Mouse (Mus musculus): Measurements from ENCODE around the gene Arhgap29. TPM values are rescaled to one million over a fixed set of nuclear protein-coding genes. Genes with fewer than 3 reads are reported as not detected.

Gene Arhgap29
- polyA plus RNA-seq, 1 experiment, result 6.3 TPM

DNA sequence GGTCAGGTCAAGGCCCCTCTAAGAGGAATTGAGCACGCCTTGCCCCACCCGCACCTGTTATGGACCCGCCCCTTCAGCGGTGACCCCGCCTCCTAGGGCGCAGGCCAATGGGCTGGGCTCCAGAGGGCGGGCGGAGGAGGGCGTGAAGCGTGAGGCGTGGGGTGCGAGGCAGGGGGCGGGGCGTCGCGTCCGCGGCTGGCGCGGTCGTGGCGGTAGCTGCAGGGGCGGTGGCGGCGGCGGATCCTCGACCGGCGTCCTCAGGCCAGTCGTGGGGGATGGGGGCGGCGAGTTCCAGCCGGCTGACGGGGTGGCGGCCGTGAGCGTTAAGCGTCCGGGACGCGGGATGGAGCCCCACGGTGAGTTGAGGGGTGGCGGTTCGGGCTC is 700 bp downstream of the Arhgap29 start:
- H3K36me3 ChIP-seq (ENCODE audit: control insufficient read depth, insufficient read depth, low read length), result no peaks in the 10 kb centered on the region
- no peak overlapping the region for H3K27ac ChIP-seq (ENCODE audit: control insufficient read depth, insufficient read depth, low read length)
- peak overlapping the region; percentile 28 for H3K4me3 ChIP-seq (ENCODE audit: control insufficient read depth, insufficient read depth, low read length)
- H3K4me1 ChIP-seq (replicated peaks; ENCODE audit: control insufficient read depth, insufficient read depth, low read length), result 0 out of 2 replicates have a peak, but pooled peaks cover 8% of the 10 kb centered on the region
- peak; percentile 54 for DNase-seq
- WGBS, result 1% methylated on average over 41 of the region's 44 CpGs
- peaks cover 13% of the 10 kb centered on the region for H3K27me3 ChIP-seq (ENCODE audit: control insufficient read depth, insufficient read depth, low read length)
- TF ChIP-seq POLR2A (IDR thresholded peaks at IDR 0.05; ENCODE audit: control insufficient read depth, extremely low read depth, insufficient read depth, low read length, poor library complexity), result no peak
- TF ChIP-seq CTCF (IDR thresholded peaks at IDR 0.05; ENCODE audit: borderline replicate concordance, control insufficient read depth, extremely low read depth, insufficient read depth, low read length, poor library complexity), result no peak

DNA sequence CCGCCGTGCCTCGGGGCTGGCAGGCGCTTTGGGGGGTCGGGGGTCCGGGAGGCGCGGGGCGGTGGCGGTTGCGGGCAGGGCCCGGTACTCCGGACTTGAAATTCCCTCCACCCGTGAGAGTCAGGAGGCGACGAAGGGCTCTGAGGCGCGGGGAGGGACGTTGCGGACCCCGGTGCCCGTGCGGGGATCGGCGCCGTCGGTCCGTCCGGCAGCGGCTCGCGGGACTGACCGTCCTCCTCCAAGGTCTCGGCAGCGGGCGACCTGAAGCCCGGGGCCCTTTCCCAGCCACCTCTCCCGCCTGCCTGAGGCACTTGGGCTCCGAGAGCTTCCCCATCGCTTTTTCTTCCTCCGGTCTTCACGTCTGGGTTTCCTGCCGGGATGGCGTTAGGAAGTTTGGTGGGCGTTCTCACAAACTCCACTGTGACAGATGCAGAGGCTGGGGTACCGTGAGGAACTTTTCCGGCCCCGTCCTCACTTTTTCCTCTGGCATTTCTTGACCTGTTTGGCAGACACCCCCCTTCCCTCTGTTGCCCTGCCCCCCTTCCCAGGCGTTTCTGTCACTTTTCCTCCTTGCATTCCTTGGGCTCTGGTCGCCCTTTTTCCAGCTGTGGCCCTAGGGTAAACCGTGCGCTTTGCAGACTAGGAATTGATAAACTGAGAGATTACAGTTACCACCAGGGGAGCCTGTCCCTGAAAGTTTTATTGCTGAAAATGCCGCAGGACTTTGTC is 1.3 kb downstream of the Arhgap29 start:
- H3K36me3 ChIP-seq (ENCODE audit: control insufficient read depth, insufficient read depth, low read length), result no peaks in the 10 kb centered on the region
- no peak overlapping the region for H3K27ac ChIP-seq (ENCODE audit: control insufficient read depth, insufficient read depth, low read length)
- peaks cover 13% of the 10 kb centered on the region for H3K27me3 ChIP-seq (ENCODE audit: control insufficient read depth, insufficient read depth, low read length)
- 0 out of 2 replicates have a peak, but pooled peaks cover 8% of the 10 kb centered on the region for H3K4me1 ChIP-seq (replicated peaks; ENCODE audit: control insufficient read depth, insufficient read depth, low read length)
- TF ChIP-seq POLR2A (IDR thresholded peaks at IDR 0.05; ENCODE audit: control insufficient read depth, extremely low read depth, insufficient read depth, low read length, poor library complexity) (no peak), CTCF (IDR thresholded peaks at IDR 0.05; ENCODE audit: borderline replicate concordance, control insufficient read depth, extremely low read depth, insufficient read depth, low read length, poor library complexity) (no peak)
- DNase-seq, result peak; percentile 3
- 7% methylated on average over 53 of the region's 53 CpGs for WGBS
- H3K4me3 ChIP-seq (ENCODE audit: control insufficient read depth, insufficient read depth, low read length), result peak overlapping the region; percentile 28

DNA sequence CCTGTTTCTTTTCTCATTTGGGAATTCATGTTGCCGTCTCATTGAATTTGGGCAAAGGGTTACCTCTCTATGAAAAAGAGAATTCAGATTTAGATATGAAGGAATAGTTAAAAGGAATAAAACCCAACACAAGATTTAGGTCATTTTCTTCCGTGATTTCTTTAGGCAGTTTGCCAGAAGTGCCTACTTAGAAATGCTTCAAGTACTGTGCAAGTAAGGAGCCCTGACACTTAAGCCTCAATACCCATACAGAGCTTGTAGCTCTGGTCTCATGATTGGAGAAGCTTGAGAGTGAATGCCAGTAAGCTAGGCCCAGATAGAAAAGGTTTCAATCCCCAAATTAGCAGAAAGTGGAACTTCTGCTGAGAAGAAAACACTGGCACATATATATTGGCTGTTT is 2.1 kb downstream of the Arhgap29 start:
- no peak for DNase-seq
- Histone ChIP-seq H3K4me3 (ENCODE audit: control insufficient read depth, insufficient read depth, low read length) (no peak overlapping the region), H3K27ac (ENCODE audit: control insufficient read depth, insufficient read depth, low read length) (no peak overlapping the region), H3K27me3 (ENCODE audit: control insufficient read depth, insufficient read depth, low read length) (peaks cover 13% of the 10 kb centered on the region), H3K4me1 (replicated peaks; ENCODE audit: control insufficient read depth, insufficient read depth, low read length) (0 out of 2 replicates have a peak, but pooled peaks cover 8% of the 10 kb centered on the region), H3K36me3 (ENCODE audit: control insufficient read depth, insufficient read depth, low read length) (no peaks in the 10 kb centered on the region)
- 85% methylated on average over 2 of the region's 2 CpGs for WGBS
- TF ChIP-seq POLR2A (IDR thresholded peaks at IDR 0.05; ENCODE audit: control insufficient read depth, extremely low read depth, insufficient read depth, low read length, poor library complexity) (no peak), CTCF (IDR thresholded peaks at IDR 0.05; ENCODE audit: borderline replicate concordance, control insufficient read depth, extremely low read depth, insufficient read depth, low read length, poor library complexity) (no peak)

DNA sequence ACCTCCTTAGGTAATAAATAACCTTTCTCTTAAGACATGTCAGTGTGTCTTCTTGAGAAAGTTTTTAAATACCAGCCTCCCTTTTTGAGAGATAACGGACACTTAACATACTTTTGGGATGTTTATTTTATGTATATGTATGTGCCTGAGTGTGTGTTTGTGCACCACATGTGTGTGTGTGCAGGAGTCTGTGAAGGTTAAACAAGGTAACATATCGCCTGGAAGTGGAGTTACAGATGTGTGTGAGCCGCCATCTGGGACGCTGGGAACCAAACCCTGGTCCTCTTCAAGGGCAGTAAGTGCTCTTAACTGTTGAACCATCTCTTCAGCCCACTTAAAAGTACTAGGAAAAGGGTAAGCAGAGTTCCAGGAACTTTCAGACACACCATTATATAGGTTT is 3.2 kb downstream of the Arhgap29 start:
- H3K4me3 ChIP-seq (ENCODE audit: control insufficient read depth, insufficient read depth, low read length), result no peak overlapping the region
- TF ChIP-seq CTCF (IDR thresholded peaks at IDR 0.05; ENCODE audit: borderline replicate concordance, control insufficient read depth, extremely low read depth, insufficient read depth, low read length, poor library complexity) (no peak), POLR2A (IDR thresholded peaks at IDR 0.05; ENCODE audit: control insufficient read depth, extremely low read depth, insufficient read depth, low read length, poor library complexity) (no peak)
- H3K4me1 ChIP-seq (replicated peaks; ENCODE audit: control insufficient read depth, insufficient read depth, low read length), result 0 out of 2 replicates have a peak, but pooled peaks cover 8% of the 10 kb centered on the region
- H3K36me3 ChIP-seq (ENCODE audit: control insufficient read depth, insufficient read depth, low read length), result no peaks in the 10 kb centered on the region
- no peak for DNase-seq
- 95% methylated on average over 4 of the region's 4 CpGs for WGBS
- peaks cover 13% of the 10 kb centered on the region for H3K27me3 ChIP-seq (ENCODE audit: control insufficient read depth, insufficient read depth, low read length)
- no peak overlapping the region for H3K27ac ChIP-seq (ENCODE audit: control insufficient read depth, insufficient read depth, low read length)

DNA sequence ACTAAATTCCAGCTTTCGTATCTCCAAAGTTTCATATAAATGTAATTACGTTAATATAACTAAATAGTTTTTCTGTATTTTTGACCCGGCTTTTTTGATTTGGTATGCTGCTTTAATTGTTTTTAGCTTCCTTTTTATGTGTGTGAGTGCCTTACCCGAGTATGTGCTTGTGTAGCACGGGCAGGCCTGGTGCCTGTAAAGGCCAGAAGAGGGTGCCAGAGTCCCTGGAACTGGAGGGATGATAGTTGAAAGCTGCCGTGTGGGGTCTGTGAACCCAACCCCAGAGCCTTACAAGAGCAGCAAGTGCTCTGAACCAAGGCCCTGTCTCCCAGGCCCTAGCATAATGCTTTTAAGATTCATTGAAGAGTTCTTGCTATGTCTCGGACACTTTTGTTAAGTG is 4.4 kb downstream of the Arhgap29 start:
- Histone ChIP-seq H3K4me1 (replicated peaks; ENCODE audit: control insufficient read depth, insufficient read depth, low read length) (0 out of 2 replicates have a peak, but pooled peaks cover 8% of the 10 kb centered on the region), H3K36me3 (ENCODE audit: control insufficient read depth, insufficient read depth, low read length) (no peaks in the 10 kb centered on the region), H3K27ac (ENCODE audit: control insufficient read depth, insufficient read depth, low read length) (no peak overlapping the region), H3K27me3 (ENCODE audit: control insufficient read depth, insufficient read depth, low read length) (peaks cover 13% of the 10 kb centered on the region), H3K4me3 (ENCODE audit: control insufficient read depth, insufficient read depth, low read length) (no peak overlapping the region)
- DNase-seq, result no peak
- 91% methylated on average over 7 of the region's 7 CpGs for WGBS
- TF ChIP-seq POLR2A (IDR thresholded peaks at IDR 0.05; ENCODE audit: control insufficient read depth, extremely low read depth, insufficient read depth, low read length, poor library complexity) (no peak), CTCF (IDR thresholded peaks at IDR 0.05; ENCODE audit: borderline replicate concordance, control insufficient read depth, extremely low read depth, insufficient read depth, low read length, poor library complexity) (no peak)

DNA sequence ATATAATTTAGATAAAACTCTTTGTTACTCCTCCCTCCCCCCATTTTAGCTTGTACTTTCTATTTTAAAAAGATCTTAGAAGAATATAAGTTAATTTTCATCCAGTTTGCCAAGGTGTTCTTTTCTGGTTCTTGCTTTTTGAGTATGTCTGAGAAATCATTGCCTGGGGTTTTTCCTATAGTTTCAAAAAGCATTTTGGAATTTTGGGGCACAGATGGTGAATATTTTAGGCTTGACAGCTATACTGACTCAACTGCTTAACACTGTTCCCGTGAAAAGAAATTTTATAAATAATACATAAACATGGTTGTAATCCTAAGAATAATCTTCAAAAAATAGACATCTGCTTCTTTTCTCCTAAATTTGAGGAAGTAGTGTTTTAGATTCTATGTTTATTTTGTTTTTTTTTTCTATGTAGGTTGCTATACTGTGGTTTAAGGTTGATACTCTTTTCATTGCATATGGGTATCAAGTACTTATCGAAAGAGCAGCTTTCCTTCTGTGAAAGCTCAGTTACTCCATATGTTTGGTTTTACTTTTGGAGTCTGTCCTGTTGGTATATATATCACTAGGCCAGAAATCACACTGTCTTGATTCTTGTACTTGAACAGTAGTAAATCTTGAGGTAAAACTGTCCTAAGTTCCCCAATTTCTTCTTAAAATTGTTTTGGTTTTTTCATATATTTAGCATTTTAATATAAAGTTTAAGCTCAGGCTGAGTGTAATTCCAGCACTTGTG is 5.4 kb downstream of the Arhgap29 start:
- DNase-seq, result no peak
- no peak for TF ChIP-seq POLR2A (IDR thresholded peaks at IDR 0.05; ENCODE audit: control insufficient read depth, extremely low read depth, insufficient read depth, low read length, poor library complexity)
- no peak for TF ChIP-seq CTCF (IDR thresholded peaks at IDR 0.05; ENCODE audit: borderline replicate concordance, control insufficient read depth, extremely low read depth, insufficient read depth, low read length, poor library complexity)
- Histone ChIP-seq H3K36me3 (ENCODE audit: control insufficient read depth, insufficient read depth, low read length) (no peaks in the 10 kb centered on the region), H3K4me1 (replicated peaks; ENCODE audit: control insufficient read depth, insufficient read depth, low read length) (0 out of 2 replicates have a peak, but pooled peaks cover 8% of the 10 kb centered on the region), H3K27me3 (ENCODE audit: control insufficient read depth, insufficient read depth, low read length) (peaks cover 13% of the 10 kb centered on the region), H3K4me3 (ENCODE audit: control insufficient read depth, insufficient read depth, low read length) (no peak overlapping the region), H3K27ac (ENCODE audit: control insufficient read depth, insufficient read depth, low read length) (no peak overlapping the region)
- 89% methylated on average over 2 of the region's 2 CpGs for WGBS
